Comparison of ENCODE assay signal across 18 mouse cellular contexts in the genomic region with DNA sequence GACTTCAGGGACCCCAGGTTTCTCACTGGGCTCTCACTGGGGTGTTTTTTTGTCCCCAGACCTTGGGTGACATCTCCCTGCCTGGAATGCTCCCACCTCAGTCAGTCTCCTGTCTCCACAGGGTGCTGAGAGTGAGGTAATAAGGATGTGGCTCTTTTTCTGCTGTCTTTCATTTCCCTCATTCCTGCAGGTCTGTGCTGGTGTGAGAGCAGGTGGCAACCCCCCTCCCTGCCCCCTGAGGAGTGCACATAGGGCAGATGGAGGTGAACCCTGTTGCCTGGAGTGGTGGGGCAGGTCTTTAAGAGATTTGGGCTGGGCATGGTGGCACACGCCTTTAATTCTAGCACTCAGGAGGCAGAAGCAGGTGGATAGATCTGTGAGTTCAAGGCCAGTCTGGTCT. TPM values are rescaled to one million over a fixed set of nuclear protein-coding genes. Genes with fewer than 3 reads are reported as not detected.
DNase-seq lines count a peak whose midpoint lies in the region; ATAC-seq and TF ChIP-seq lines count a peak whose summit lies in the region.
"Had no signal": no experiment of that assay in that cellular context is flagged by ENCODE, and none has a peak within 500 bp of the region (broad histone marks: within the 10 kb centered on the region; RNA-seq: fewer than 3 reads in every experiment).

No protein-coding gene starts in this region.

- ATAC-seq in heart, embryonic 13.5 days (ENCODE audit: extremely low read depth, insufficient number of reproducible peaks, low FRiP score, low TSS enrichment), result no peak
- ATAC-seq in forebrain, postnatal 0 days, result no peak
- ATAC-seq: intestine, embryonic 16.5 days had no signal

- no peak for DNase-seq in heart, postnatal 36 days
- DNase-seq in spleen, adult 2 months (ENCODE audit: low read depth in 1 of 2, low spot score in 2 of 2), result no peak
- no peak for DNase-seq in spleen, adult 18-20 months
- no peak for DNase-seq in forebrain, postnatal 0 days
- DNase-seq in thymus, postnatal 36 days, result peak; percentile 29 to 45
- no peak for DNase-seq in adrenal gland, postnatal 4 days (ENCODE audit: low spot score in 2 of 2)
- no peak for DNase-seq in kidney, postnatal 10 days
- DNase-seq: adrenal gland, postnatal 14 days; heart, postnatal 10 days; kidney, postnatal 14 days; layer of hippocampus, postnatal 36 days; lung, embryonic 14.5 days; right cerebral cortex, postnatal 4 days had no signal

- H3K27ac ChIP-seq in heart, embryonic 13.5 days (replicated peaks), result no peak overlapping the region
- peak overlapping the region; percentile 17; the same call in 1 of the 2 replicates for H3K27ac ChIP-seq in spleen, adult 2 months (ENCODE audit: insufficient read depth, low read length)
- H3K27ac ChIP-seq in forebrain, postnatal 0 days (ENCODE audit: low read depth, low read length), result 0 out of 2 replicates have a peak overlapping the region, but pooled peaks have one; percentile 24
- H3K27ac ChIP-seq: heart, adult 2 months; limb, embryonic 10.5 days had no signal

- no peak overlapping the region for H3K4me2 ChIP-seq in heart, embryonic 13.5 days
- H3K4me2 ChIP-seq in forebrain, postnatal 0 days (ENCODE audit: low read depth), result no peak overlapping the region
- H3K4me2 ChIP-seq: lung, embryonic 14.5 days had no signal

- H3K36me3 ChIP-seq in heart, embryonic 13.5 days, result no peaks in the 10 kb centered on the region
- H3K36me3 ChIP-seq in spleen, adult 2 months (ENCODE audit: control insufficient read depth, insufficient read depth, low read length), result no peaks in the 10 kb centered on the region
- no peaks in the 10 kb centered on the region for H3K36me3 ChIP-seq in forebrain, postnatal 0 days (ENCODE audit: insufficient read depth)

- 0 out of 2 replicates have a peak overlapping the region, but pooled peaks have one; percentile 2 for H3K9ac ChIP-seq in heart, embryonic 13.5 days
- H3K9ac ChIP-seq in forebrain, postnatal 0 days, result no peak overlapping the region
- H3K9ac ChIP-seq: lung, embryonic 14.5 days had no signal

- no peak overlapping the region for H3K4me3 ChIP-seq in heart, embryonic 13.5 days
- no peak overlapping the region for H3K4me3 ChIP-seq in spleen, adult 2 months (ENCODE audit: extremely low read depth, insufficient read depth, insufficient read length)
- H3K4me3 ChIP-seq in forebrain, postnatal 0 days (ENCODE audit: low read depth, low read length), result no peak overlapping the region
- H3K4me3 ChIP-seq: heart, adult 2 months; limb, embryonic 10.5 days had no signal

- peaks cover 73% of the 10 kb centered on the region for H3K4me1 ChIP-seq in heart, embryonic 13.5 days
- H3K4me1 ChIP-seq in spleen, adult 2 months (ENCODE audit: control insufficient read depth, insufficient read depth, insufficient read length), result peaks cover 56% of the 10 kb centered on the region
- 0 out of 2 replicates have a peak, but pooled peaks cover 3% of the 10 kb centered on the region for H3K4me1 ChIP-seq in forebrain, postnatal 0 days (ENCODE audit: insufficient read depth)

- H3K9me3 ChIP-seq in heart, embryonic 13.5 days, result no peaks in the 10 kb centered on the region
- H3K9me3 ChIP-seq in forebrain, postnatal 0 days (ENCODE audit: low read length), result no peaks in the 10 kb centered on the region
- H3K9me3 ChIP-seq: limb, embryonic 10.5 days; megakaryocyte, embryonic 14.5 days had no signal

- no peaks in the 10 kb centered on the region for H3K27me3 ChIP-seq in heart, embryonic 13.5 days (replicated peaks)
- H3K27me3 ChIP-seq in spleen, adult 2 months (ENCODE audit: control insufficient read depth, insufficient read depth, low read length), result no peaks in the 10 kb centered on the region
- no peaks in the 10 kb centered on the region for H3K27me3 ChIP-seq in forebrain, postnatal 0 days (ENCODE audit: insufficient read depth, low read length)

- 67% methylated on average over 1 of the region's 1 CpGs for WGBS in heart, embryonic 13.5 days
- 50% methylated on average over 1 of the region's 1 CpGs for WGBS in spleen, adult 2 months
- 85% methylated on average over 1 of the region's 1 CpGs for WGBS in forebrain, postnatal 0 days

- no peak for TF ChIP-seq CTCF in spleen, adult 2 months (IDR thresholded peaks at IDR 0.05; ENCODE audit: extremely low read depth, insufficient read depth, insufficient read length, insufficient replicate concordance)
- TF ChIP-seq CTCF in forebrain, postnatal 0 days (IDR thresholded peaks at IDR 0.05; ENCODE audit: low read depth), result no peak

- intact Hi-C loops in heart, postnatal 36 days (cut with DNase I), result no loop called here

- no peak for TF ChIP-seq POLR2A in spleen, adult 2 months (IDR thresholded peaks at IDR 0.05; ENCODE audit: low read depth, low read length)

RNA-seq across cellular contexts. Expression of gene Gramd4, which starts 13.7 kb away (rescaled TPM):
- polyA plus RNA-seq in heart, embryonic 13.5 days (2015; fragmentation: Nextera tagmentation; extraction: Ambion mirVana), result 11.9 and 12.2 TPM in 2 replicates
- total RNA-seq in heart, postnatal 36 days (2021), result 10 to 100 TPM; 29.6 to 35.3 TPM
- 36.2 and 43.9 TPM in 2 replicates for polyA plus RNA-seq in spleen, adult 2 months (2012; rRNA removed)
- 54.5 and 57.0 TPM in 2 replicates for total RNA-seq in forebrain, postnatal 0 days (2014; rRNA removed)
- polyA plus RNA-seq in forebrain, postnatal 0 days (2015; fragmentation: Nextera tagmentation; extraction: Ambion mirVana), result 24.8 and 28.8 TPM in 2 replicates
- 10 to 100 TPM; 22.9 to 23.1 TPM for total RNA-seq in adrenal gland, postnatal 4 days (2021)

RNA-seq across cellular contexts. Expression of gene Celsr1, which starts 37.6 kb away (rescaled TPM):
- 1.3 and 1.4 TPM in 2 replicates for polyA plus RNA-seq in heart, embryonic 13.5 days (2015; fragmentation: Nextera tagmentation; extraction: Ambion mirVana)
- 1 to 10 TPM; 6.4 to 7.2 TPM for total RNA-seq in heart, postnatal 36 days (2021)
- polyA plus RNA-seq in spleen, adult 2 months (2012; rRNA removed), result 7.4 and 7.9 TPM in 2 replicates
- 6.5 and 13.0 TPM in 2 replicates for total RNA-seq in forebrain, postnatal 0 days (2014; rRNA removed)
- 0.62 and 0.97 TPM in 2 replicates for polyA plus RNA-seq in forebrain, postnatal 0 days (2015; fragmentation: Nextera tagmentation; extraction: Ambion mirVana)
- 10 to 100 TPM; 11.0 to 14.8 TPM for total RNA-seq in adrenal gland, postnatal 4 days (2021)

Comparison
In these comparisons a context has a peak if more than half of its experiments do, and no peak if none do; other contexts are left out.
1. DNase-seq: peak in thymus, postnatal 36 days (2 of 2); none in heart, postnatal 36 days (0 of 2), spleen, adult 2 months (0 of 2), spleen, adult 18-20 months (0 of 2), forebrain, postnatal 0 days (single experiment), adrenal gland, postnatal 4 days (0 of 2) and kidney, postnatal 10 days (single experiment).